Mouse (Mus musculus) limb, embryonic 10.5 days (tissue): ENCODE measurements at regions not wholly inside any gene's neighbourhood (a gene's known extent, or its start where the extent isn't known, plus 50 kb on each side); places are given as distances from the start of the nearest gene placed in this dataset.

ENCODE experiments used
- DNase-seq: peaks from one replicate; pipeline ENCODE4 v3.0.0-alpha.2; 2017; ENCODE audit warnings: low spot score
- H3K27ac ChIP-seq: fragments of 300-500 bp; sonication (generic); 2 replicates; pipeline ENCODE4 v1.5.1; 2016; ENCODE audit warnings: mild to moderate bottlenecking
- H3K27me3 ChIP-seq: fragments of 300-500 bp; sonication (generic); 2 replicates; pipeline ENCODE4 v1.6.1; 2016; ENCODE audit warnings: low read depth, mild to moderate bottlenecking; ENCODE audit not compliant: poor library complexity, severe bottlenecking
- H3K36me3 ChIP-seq: fragments of 300-500 bp; sonication (generic); 2 replicates; pipeline ENCODE4 v1.6.1; 2016; ENCODE audit warnings: mild to moderate bottlenecking, moderate library complexity
- H3K4me1 ChIP-seq: fragments of 300-500 bp; sonication (generic); 2 replicates; pipeline ENCODE4 v1.6.1; 2016
- H3K4me3 ChIP-seq: fragments of 300-500 bp; sonication (generic); 2 replicates; pipeline ENCODE4 v1.5.1; 2016; ENCODE audit warnings: mild to moderate bottlenecking, moderate library complexity
- H3K9me3 ChIP-seq: fragments of 300-500 bp; sonication (generic); replicated peaks from 2 replicates; pipeline ENCODE4 v1.6.1; 2016; ENCODE audit warnings: mild to moderate bottlenecking
- WGBS: fragments of 180-500 bp; shearing (Covaris S2); methylation state at CpG from one replicate; pipeline ENCODE4 v1.1.7; 2016; 5-methylcytosine and 5-hydroxymethylcytosine counted together

DNA sequence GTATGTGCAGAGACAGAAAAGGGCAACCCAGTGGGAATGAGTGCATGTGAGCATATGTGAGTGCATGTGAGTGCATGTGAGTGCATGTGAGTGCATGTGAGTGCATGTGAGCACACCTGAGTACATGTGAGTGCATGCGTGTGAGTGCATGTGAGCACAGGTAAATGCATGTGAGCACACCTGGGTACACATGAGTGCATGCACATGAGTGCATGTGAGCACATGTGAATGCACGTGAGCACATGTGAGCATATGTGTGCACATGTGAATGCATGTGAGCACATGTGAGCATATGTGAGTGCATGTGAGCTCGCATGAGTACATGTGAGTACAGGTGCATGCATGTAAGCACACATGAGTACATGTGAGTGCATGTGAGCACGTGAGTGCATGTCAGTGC is 434.6 kb upstream of the Clnk start:
- no peak for DNase-seq
- H3K4me3 ChIP-seq: no peak overlapping the region
- H3K27me3 ChIP-seq: no peaks in the 10 kb centered on the region
- no peaks in the 10 kb centered on the region for H3K36me3 ChIP-seq
- no peaks in the 10 kb centered on the region for H3K4me1 ChIP-seq
- no peaks in the 10 kb centered on the region for H3K9me3 ChIP-seq
- no peak overlapping the region for H3K27ac ChIP-seq
- WGBS: 96% methylated on average over 4 of the region's 4 CpGs

DNA sequence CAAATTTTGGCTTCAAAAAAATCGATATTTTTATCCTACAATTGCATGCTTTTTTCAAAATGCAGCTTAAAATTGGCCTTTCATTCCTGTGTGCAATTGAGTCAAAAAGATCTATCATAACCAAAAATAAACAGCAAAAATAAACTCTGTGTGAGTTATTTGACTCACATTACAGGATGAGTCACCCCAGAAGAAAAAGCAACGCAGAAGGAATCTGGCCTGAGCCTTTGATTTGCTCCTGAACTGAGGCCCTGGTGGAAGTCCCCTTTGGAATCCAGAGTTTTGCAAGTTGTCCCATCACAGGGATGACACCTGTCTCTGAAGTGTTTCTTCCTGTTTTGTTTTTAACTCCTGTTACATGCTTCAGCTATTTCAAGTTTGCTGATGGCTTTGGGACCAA is 429.2 kb upstream of the Clnk start:
- whole genome bisulfite sequencing: 80% methylated on average over 2 of the region's 2 CpGs
- no peaks in the 10 kb centered on the region for H3K4me1 ChIP-seq

DNA sequence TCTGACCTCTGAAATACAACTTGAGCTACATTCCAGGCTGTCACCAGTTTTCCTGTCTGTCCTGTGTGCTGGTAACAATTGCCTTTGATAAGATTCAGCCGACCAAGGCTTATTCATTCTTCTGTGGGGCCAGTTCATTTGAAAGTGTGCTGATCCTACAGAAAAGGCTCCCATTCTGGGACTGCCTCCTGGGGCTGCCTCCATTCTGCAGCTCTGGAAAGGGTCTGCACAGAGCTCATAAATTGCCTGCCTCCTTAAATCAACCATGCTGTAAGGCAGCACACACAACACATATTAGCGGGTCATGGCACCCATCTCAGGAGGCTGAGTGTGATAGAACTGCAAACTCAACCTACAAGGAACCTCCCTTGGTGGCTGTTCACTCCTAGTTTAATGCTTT is 416.2 kb upstream of the Clnk start:
- no peaks in the 10 kb centered on the region for H3K9me3 ChIP-seq
- H3K36me3 ChIP-seq: no peaks in the 10 kb centered on the region
- H3K4me1 ChIP-seq: no peaks in the 10 kb centered on the region
- no peaks in the 10 kb centered on the region for H3K27me3 ChIP-seq
- no peak overlapping the region for H3K27ac ChIP-seq
- no peak for DNase-seq
- no peak overlapping the region for H3K4me3 ChIP-seq
- 58% methylated on average over 2 of the region's 2 CpGs for WGBS

More for the DNA sequence above, 429.2 kb upstream of the Clnk start:
- Histone ChIP-seq H3K27me3 (no peaks in the 10 kb centered on the region), H3K9me3 (no peaks in the 10 kb centered on the region), H3K4me3 (no peak overlapping the region), H3K36me3 (no peaks in the 10 kb centered on the region), H3K27ac (no peak overlapping the region)
- DNase-seq: no peak

DNA sequence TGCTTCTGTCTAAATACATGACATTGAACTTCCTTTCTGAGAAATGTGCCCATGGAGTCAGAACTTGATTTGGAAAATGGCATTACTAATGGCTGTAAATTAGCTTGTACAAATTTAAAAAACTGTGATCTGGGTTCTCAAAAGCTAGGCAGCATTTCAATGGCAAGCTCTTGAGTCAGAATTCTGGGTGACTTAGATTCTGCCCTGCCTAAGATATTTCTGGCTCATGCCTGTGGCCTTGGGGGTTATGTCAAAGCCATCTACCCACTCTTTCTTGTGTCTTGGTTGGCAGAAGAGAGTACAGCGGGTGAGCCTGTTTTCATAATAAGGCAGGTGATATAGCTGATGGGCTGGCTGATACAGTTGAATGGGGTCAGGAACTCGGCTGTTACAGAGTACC is 404.4 kb upstream of the Clnk start:
- Histone ChIP-seq H3K4me1 (no peaks in the 10 kb centered on the region), H3K4me3 (no peak overlapping the region), H3K27ac (no peak overlapping the region), H3K27me3 (no peaks in the 10 kb centered on the region), H3K9me3 (no peaks in the 10 kb centered on the region), H3K36me3 (no peaks in the 10 kb centered on the region)
- WGBS: 84% methylated on average over 2 of the region's 2 CpGs
- no peak for DNase-seq

DNA sequence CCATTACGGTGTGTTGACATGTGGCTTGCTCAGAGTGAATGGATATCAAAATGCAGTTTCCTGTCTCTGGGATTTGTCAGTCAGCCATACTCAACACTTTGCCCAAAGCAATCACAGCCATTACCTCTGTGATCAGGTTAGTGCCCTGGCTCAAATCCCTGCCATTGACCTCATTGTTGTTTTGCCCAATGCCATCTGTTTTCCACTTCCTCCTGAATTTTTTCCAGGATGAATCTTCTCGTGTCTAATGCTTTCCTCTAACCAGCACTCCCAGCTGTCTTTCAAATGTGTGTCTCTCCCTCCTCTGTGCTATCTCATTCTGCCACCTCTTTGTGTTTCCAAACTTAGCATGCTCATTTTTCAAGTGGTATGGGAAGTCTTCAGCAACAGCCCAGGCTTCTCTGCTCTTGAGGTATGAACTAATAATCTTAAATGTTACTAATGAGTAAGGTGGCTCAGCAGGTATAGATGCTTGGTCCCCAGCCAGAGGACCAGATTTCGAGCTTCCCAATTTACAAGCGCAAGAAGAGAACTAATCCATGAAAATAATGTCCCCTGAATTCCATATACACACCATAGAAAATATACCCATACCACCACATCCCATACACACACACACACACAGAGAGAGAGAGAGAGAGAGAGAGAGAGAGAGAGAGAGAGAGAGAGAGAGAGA is 397.2 kb upstream of the Clnk start:
- WGBS: 78% methylated on average over 4 of the region's 4 CpGs
- Histone ChIP-seq H3K27me3 (no peaks in the 10 kb centered on the region), H3K27ac (no peak overlapping the region), H3K36me3 (no peaks in the 10 kb centered on the region), H3K4me1 (no peaks in the 10 kb centered on the region), H3K9me3 (no peaks in the 10 kb centered on the region), H3K4me3 (no peak overlapping the region)
- DNase-seq: no peak

DNA sequence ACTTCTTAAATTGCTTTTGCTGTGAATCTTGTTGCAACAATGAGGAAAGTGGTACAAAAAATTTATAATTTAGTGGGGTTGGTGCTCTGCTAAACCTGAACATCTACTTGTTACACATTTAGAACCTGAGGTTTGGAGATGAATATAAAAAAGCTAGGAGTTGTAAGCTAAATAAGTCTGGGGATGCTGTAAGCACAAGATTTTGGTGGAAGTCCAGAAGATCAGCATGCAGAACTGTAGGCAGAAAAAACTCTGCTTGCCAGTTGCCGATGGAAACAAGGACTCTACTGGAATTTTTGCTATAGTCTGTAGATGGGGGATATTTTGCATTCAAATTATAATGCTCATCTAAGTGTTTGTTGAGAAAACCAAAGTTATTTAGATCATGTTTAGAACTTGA is 390.5 kb upstream of the Clnk start:
- DNase-seq: no peak
- no peaks in the 10 kb centered on the region for H3K27me3 ChIP-seq
- no peaks in the 10 kb centered on the region for H3K4me1 ChIP-seq
- WGBS: 96% methylated on average over 1 of the region's 1 CpGs
- no peaks in the 10 kb centered on the region for H3K36me3 ChIP-seq
- H3K9me3 ChIP-seq: no peaks in the 10 kb centered on the region
- H3K27ac ChIP-seq: no peak overlapping the region
- no peak overlapping the region for H3K4me3 ChIP-seq

DNA sequence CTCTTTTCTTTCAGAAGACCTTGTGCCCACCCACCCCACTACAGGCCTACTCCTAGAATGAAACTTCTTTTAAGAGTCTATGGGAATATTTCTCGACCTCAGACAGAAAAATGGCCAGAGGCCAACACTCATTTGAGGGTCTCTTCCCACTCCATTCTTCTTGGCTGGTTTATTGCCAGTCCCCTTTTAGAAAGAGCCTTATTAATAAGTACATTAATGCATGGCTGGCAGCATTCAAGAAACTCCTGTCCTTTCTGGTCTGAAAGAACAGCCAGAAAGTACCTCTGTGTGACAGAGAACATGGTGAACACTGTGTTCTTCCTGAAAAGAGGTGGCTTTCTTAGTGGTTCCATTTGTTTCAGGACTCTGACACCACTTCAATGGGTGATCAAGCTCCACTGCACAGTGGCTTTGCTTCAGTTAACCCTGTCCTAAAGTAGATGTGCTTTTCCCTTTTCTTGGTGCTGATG is 384.1 kb upstream of the Clnk start:
- H3K4me3 ChIP-seq: no peak overlapping the region
- DNase-seq: no peak
- H3K27ac ChIP-seq: no peak overlapping the region
- no peaks in the 10 kb centered on the region for H3K27me3 ChIP-seq
- 94% methylated on average over 1 of the region's 1 CpGs for WGBS
- no peaks in the 10 kb centered on the region for H3K4me1 ChIP-seq
- no peaks in the 10 kb centered on the region for H3K9me3 ChIP-seq
- H3K36me3 ChIP-seq: no peaks in the 10 kb centered on the region

DNA sequence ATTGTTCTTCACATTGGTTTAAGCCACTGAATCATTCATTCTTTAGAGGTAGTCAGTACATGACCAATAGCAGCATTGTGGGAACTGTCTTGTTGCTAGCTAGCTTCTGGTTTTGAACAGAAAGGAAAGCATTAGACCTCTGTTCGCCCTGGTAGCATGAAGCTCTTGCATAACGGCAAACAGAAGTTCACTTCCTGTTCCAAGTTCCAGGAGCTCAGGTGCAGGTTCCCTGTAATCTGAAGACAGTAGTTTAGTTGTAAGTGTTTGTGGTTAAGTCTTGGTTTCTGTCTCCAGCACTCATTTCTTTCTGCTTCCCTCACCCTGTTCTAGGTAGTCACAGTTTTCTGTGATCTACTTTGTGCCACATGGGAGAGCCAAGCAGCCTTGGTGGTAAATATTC is 381.1 kb upstream of the Clnk start:
- Histone ChIP-seq H3K9me3 (no peaks in the 10 kb centered on the region), H3K4me1 (no peaks in the 10 kb centered on the region), H3K4me3 (no peak overlapping the region), H3K36me3 (no peaks in the 10 kb centered on the region), H3K27me3 (no peaks in the 10 kb centered on the region), H3K27ac (no peak overlapping the region)
- WGBS: 93% methylated on average over 2 of the region's 2 CpGs
- no peak for DNase-seq

DNA sequence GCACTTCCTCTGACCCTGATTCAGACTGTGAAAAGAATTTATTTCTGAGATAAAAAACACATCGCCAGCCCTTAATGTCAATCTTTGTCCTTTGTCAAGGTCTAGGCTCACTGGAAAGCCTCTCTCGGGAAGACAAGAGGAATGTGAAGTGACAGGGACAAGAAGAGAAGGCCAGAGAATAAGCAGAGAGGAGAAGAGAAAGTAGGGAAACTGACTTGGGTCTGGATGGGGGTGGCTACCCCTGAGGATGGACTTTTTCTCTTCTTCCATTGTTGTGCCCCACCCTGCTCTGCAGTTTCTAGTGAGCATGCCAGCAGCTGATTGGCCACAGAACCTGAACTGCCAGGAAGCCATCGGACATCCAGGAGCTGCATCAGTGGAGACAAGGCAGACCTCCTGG is 375.6 kb upstream of the Clnk start:
- H3K27me3 ChIP-seq: no peaks in the 10 kb centered on the region
- no peaks in the 10 kb centered on the region for H3K4me1 ChIP-seq
- no peak overlapping the region for H3K4me3 ChIP-seq
- no peaks in the 10 kb centered on the region for H3K9me3 ChIP-seq
- DNase-seq: no peak
- H3K36me3 ChIP-seq: no peaks in the 10 kb centered on the region
- WGBS: 74% methylated on average over 3 of the region's 3 CpGs
- no peak overlapping the region for H3K27ac ChIP-seq

DNA sequence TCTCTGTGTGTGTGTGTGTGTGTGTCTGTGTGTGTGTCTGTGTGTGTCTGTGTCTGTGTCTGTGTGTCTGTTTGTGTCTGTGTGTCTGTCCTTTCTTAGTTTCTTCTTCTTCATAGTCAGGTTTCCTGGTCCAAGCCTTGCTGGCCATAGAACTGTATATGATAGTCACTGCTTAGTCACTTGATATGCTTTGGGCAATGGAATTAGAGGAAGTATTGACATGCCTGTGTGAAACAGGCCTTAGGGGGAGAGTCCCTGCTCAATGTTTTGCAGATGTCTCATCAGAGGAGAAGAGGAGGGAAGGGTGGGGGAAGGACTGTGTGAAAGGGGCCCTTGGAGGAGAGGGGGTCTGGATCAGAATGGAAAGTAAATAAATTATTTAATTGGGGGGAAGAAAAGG is 374.4 kb upstream of the Clnk start:
- DNase-seq: no peak

DNA sequence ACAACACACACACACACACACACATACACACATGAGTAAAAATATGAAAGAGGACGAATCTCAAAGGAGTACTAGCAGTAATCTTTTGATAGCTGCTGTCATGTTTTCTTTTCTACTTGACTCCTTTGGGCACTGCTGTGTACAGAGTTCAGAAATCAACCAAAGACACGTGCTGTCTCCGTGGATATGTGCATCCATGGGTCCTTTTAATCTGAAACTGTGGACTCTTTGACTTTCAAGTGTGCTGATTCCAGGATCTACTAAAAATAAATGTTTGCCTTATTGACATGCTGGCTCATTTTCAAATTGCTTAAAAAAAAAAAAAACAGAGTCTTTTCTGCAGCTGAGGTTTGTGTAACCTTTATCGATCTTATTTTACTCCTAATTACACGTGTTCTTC is 343.1 kb upstream of the Clnk start:
- no peak for DNase-seq
- no peak overlapping the region for H3K4me3 ChIP-seq

More for the DNA sequence above, 374.4 kb upstream of the Clnk start:
- no peak overlapping the region for H3K4me3 ChIP-seq
- no peaks in the 10 kb centered on the region for H3K36me3 ChIP-seq
- no peaks in the 10 kb centered on the region for H3K27me3 ChIP-seq
- no peak overlapping the region for H3K27ac ChIP-seq
- no peaks in the 10 kb centered on the region for H3K4me1 ChIP-seq
- H3K9me3 ChIP-seq: no peaks in the 10 kb centered on the region

DNA sequence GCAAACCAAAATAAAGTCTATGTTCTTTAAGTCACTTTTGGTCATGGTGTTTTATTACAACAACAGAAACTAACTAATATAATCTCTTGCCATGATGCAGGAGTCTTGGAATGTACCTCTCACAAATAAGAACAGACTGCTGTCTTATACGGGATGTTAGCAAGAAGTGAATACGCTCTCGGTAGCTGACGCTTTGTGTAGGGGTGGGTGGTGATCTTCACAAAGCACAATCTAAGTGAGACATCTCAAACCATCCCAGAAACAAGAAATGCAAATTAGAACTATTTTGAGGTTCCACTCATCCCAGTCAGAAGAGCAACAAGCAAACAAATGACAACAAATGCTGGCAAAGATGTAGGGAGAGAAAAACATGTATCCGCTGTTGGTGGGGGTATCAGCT is 339.7 kb upstream of the Clnk start:
- H3K4me1 ChIP-seq: no peaks in the 10 kb centered on the region
- no peak for DNase-seq
- no peaks in the 10 kb centered on the region for H3K9me3 ChIP-seq
- no peak overlapping the region for H3K27ac ChIP-seq
- no peaks in the 10 kb centered on the region for H3K27me3 ChIP-seq
- WGBS: 92% methylated on average over 5 of the region's 5 CpGs
- no peaks in the 10 kb centered on the region for H3K36me3 ChIP-seq
- H3K4me3 ChIP-seq: no peak overlapping the region

More for the DNA sequence above, 343.1 kb upstream of the Clnk start:
- Histone ChIP-seq H3K36me3 (no peaks in the 10 kb centered on the region), H3K27me3 (no peaks in the 10 kb centered on the region), H3K9me3 (no peaks in the 10 kb centered on the region), H3K4me1 (no peaks in the 10 kb centered on the region), H3K27ac (no peak overlapping the region)
- 85% methylated on average over 5 of the region's 5 CpGs for WGBS

DNA sequence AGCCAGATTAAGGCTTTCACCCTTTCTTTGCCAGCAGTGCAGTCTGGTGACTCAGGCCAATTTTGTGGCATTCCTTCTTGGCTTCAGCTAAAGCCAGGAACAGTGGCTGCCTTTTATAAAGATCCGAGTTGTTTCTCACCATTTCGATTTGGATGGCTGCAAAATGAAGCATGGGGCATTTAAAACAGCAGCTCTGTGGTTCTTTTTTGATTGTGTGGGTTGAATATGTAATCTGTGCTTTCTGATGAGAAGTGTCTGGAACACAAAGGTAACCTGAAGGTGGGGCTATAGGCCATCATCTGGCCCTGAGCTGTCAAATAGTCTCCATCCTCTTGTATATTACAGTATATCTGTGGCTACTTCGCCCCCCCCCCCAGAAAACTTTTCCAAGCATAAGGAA is 338.4 kb upstream of the Clnk start:
- Histone ChIP-seq H3K4me3 (no peak overlapping the region), H3K4me1 (no peaks in the 10 kb centered on the region), H3K27me3 (no peaks in the 10 kb centered on the region), H3K36me3 (no peaks in the 10 kb centered on the region), H3K9me3 (no peaks in the 10 kb centered on the region), H3K27ac (no peak overlapping the region)
- DNase-seq: no peak
- 82% methylated on average over 3 of the region's 3 CpGs for WGBS

DNA sequence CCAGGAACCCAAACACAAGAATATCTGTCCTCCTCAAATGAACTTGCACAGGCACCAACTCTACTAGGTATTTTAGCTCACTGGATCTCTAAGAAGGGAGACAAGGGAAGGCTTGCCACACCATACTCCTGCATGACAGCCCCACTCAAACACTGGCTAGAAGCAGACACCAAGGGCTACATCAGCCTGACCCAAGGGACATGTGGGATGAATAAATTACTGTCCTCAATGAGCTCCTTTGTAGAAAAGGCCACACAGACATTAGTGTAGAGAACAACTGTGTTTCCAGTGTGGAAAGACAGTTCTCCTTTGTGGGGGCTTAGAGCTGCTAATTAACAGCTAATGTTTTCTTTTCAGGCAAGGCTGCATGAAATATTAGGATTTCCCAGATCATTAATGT is 335.9 kb upstream of the Clnk start:
- no peaks in the 10 kb centered on the region for H3K9me3 ChIP-seq
- no peaks in the 10 kb centered on the region for H3K27me3 ChIP-seq
- H3K27ac ChIP-seq: no peak overlapping the region
- no peaks in the 10 kb centered on the region for H3K4me1 ChIP-seq
- no peak for DNase-seq
- no peak overlapping the region for H3K4me3 ChIP-seq
- H3K36me3 ChIP-seq: no peaks in the 10 kb centered on the region
